Comparison of ENCODE assay signal across 9 mouse cellular contexts in genomic region chr8:115536554-115537346, GRCm38 (mm10).
DNase-seq lines count a peak whose midpoint lies in the region; ATAC-seq and TF ChIP-seq lines count a peak whose summit lies in the region.
"Had no signal": no experiment of that assay in that cellular context is flagged by ENCODE, and none has a peak within 500 bp of the region (broad histone marks: within the 10 kb centered on the region; RNA-seq: fewer than 3 reads in every experiment).

No protein-coding gene starts in this region.

- no peak overlapping the region for H3K4me2 ChIP-seq in heart, embryonic 16.5 days (ENCODE audit: low read depth, low read length)
- peak overlapping the region; percentile 43 for H3K4me2 ChIP-seq in kidney, postnatal 0 days (ENCODE audit: low read length)
- H3K4me2 ChIP-seq: midbrain, embryonic 13.5 days had no signal

- no peaks in the 10 kb centered on the region for H3K36me3 ChIP-seq in heart, embryonic 16.5 days (ENCODE audit: control insufficient read depth, insufficient read depth)
- H3K36me3 ChIP-seq in heart, adult 2 months (ENCODE audit: control insufficient read depth, insufficient read depth, low read length) = no peaks in the 10 kb centered on the region
- no peaks in the 10 kb centered on the region for H3K36me3 ChIP-seq in kidney, postnatal 0 days (ENCODE audit: insufficient read depth, low read length)
- H3K36me3 ChIP-seq: midbrain, embryonic 13.5 days had no signal

- H3K9ac ChIP-seq in heart, embryonic 16.5 days (ENCODE audit: low read length) = no peak overlapping the region
- H3K9ac ChIP-seq in heart, adult 2 months (ENCODE audit: low read depth, low read length) = no peak overlapping the region
- 0 out of 2 replicates have a peak overlapping the region, but pooled peaks have one; percentile 27 for H3K9ac ChIP-seq in kidney, postnatal 0 days (ENCODE audit: low read depth, low read length)
- H3K9ac ChIP-seq: midbrain, embryonic 13.5 days had no signal

- TF ChIP-seq EP300 in heart, adult 2 months (IDR thresholded peaks at IDR 0.05; ENCODE audit: insufficient read depth, low read depth, low read length) = no peak

- in situ Hi-C loops in Patski (cut with MboI; ENCODE audit: low pct_unique_long_range_greater_than_20kb) = loop anchor here (10.0 to 25.0 kb wide), 2 partner anchors 202 to 974 kb away; no protein-coding TSS in a partner anchor

- intact Hi-C loops in heart, adult 2 months (cut with DNase I) = no loop called here

- no peaks in the 10 kb centered on the region for H3K79me2 ChIP-seq in heart, adult 2 months (replicated peaks; ENCODE audit: control insufficient read depth, insufficient read depth, low read length)

- 54% methylated on average over 19 of the region's 19 CpGs for WGBS in heart, embryonic 16.5 days
- WGBS in heart, adult 2 months = 49% methylated on average over 19 of the region's 19 CpGs
- WGBS in kidney, postnatal 0 days = 23% methylated on average over 19 of the region's 19 CpGs

- POLR2A ChIA-PET in Patski (lab: Charles Lee) = interaction anchor here (0.6 to 1.0 kb wide), 2 partner anchors 13 to 1058 kb away, joined by 3 read pairs; no protein-coding TSS in a partner anchor

- no peak overlapping the region for H3K27ac ChIP-seq in heart, embryonic 16.5 days (ENCODE audit: low read length)
- no peak overlapping the region for H3K27ac ChIP-seq in heart, adult 2 months
- no peak overlapping the region for H3K27ac ChIP-seq in kidney, postnatal 0 days
- H3K27ac ChIP-seq: midbrain, embryonic 13.5 days had no signal

- no peak for TF ChIP-seq POLR2A in heart, adult 2 months (IDR thresholded peaks at IDR 0.05; ENCODE audit: insufficient read depth, low read depth, low read length)

- peaks cover 14% of the 10 kb centered on the region for H3K4me1 ChIP-seq in heart, embryonic 16.5 days (ENCODE audit: control insufficient read depth, insufficient read depth, low read length)
- H3K4me1 ChIP-seq in heart, adult 2 months (ENCODE audit: control insufficient read depth, insufficient read depth, low read length) = no peaks in the 10 kb centered on the region
- peaks cover 3% of the 10 kb centered on the region; the same call in 1 of the 2 replicates for H3K4me1 ChIP-seq in kidney, postnatal 0 days (replicated peaks; ENCODE audit: insufficient read depth, low read length)

- H3K4me3 ChIP-seq in heart, embryonic 16.5 days (ENCODE audit: low read length) = no peak overlapping the region
- no peak overlapping the region for H3K4me3 ChIP-seq in heart, adult 2 months
- no peak overlapping the region; the same call in 1 of the 2 replicates for H3K4me3 ChIP-seq in kidney, postnatal 0 days (replicated peaks; ENCODE audit: low read depth, low read length)
- H3K4me3 ChIP-seq: midbrain, embryonic 13.5 days had no signal

- H3K9me3 ChIP-seq in heart, embryonic 16.5 days (replicated peaks; ENCODE audit: control insufficient read depth, low read length) = no peaks in the 10 kb centered on the region
- H3K9me3 ChIP-seq in kidney, postnatal 0 days (replicated peaks; ENCODE audit: low read length) = no peaks in the 10 kb centered on the region
- H3K9me3 ChIP-seq: midbrain, embryonic 13.5 days had no signal

- no peak for TF ChIP-seq CTCF in heart, adult 2 months (IDR thresholded peaks at IDR 0.05)
- TF ChIP-seq CTCF in Patski (IDR thresholded peaks at IDR 0.05) = no peak
- no peak for TF ChIP-seq CTCF in kidney, postnatal 0 days (IDR thresholded peaks at IDR 0.05; ENCODE audit: low read depth)

- ATAC-seq in heart, embryonic 16.5 days (replicated peaks; ENCODE audit: extremely low read depth, insufficient read depth, low FRiP score) = peak; percentile 21; the same call in 1 of the 2 replicates
- peak; percentile 71 for ATAC-seq in Patski
- 0 out of 2 replicates have a peak, but pooled peaks have one; percentile 29 for ATAC-seq in kidney, postnatal 0 days (replicated peaks; ENCODE audit: low FRiP score, low read depth)
- ATAC-seq: midbrain, embryonic 13.5 days had no signal

- CTCF ChIA-PET in Patski (lab: Charles Lee) = interaction anchor here (1.9 kb wide), 1 partner anchor 13 kb away, joined by 7 read pairs; no protein-coding TSS in a partner anchor

- no peaks in the 10 kb centered on the region; the same call in 1 of the 2 replicates for H3K27me3 ChIP-seq in heart, embryonic 16.5 days (ENCODE audit: control insufficient read depth, insufficient read depth, low read length)
- H3K27me3 ChIP-seq in heart, adult 2 months (ENCODE audit: control insufficient read depth, insufficient read depth, low read length) = no peaks in the 10 kb centered on the region
- H3K27me3 ChIP-seq in Patski = no peaks in the 10 kb centered on the region
- H3K27me3 ChIP-seq in kidney, postnatal 0 days (ENCODE audit: insufficient read depth, low read length) = no peaks in the 10 kb centered on the region
- H3K27me3 ChIP-seq: midbrain, embryonic 13.5 days had no signal

- DNase-seq in heart, adult 2 months = no peak
- DNase-seq in 3T3-L1 (ENCODE audit: low read depth, low spot score) (peak; percentile 6), Patski (ENCODE audit: low read depth, low spot score) (peak; percentile 37)
- peak; percentile 66 for DNase-seq in kidney, postnatal 0 days (ENCODE audit: low spot score)
- DNase-seq in natural killer cell, adult 2 months (ENCODE audit: low spot score in 2 of 2) = no peak
- no peak for DNase-seq in thymus, postnatal 25 days
- DNase-seq: thymus, postnatal 4 days had no signal

Comparison
In these comparisons a context has a peak if more than half of its experiments do, and no peak if none do; other contexts are left out.
1. ATAC-seq: peak in every context shown above with its lines; median percentile 71 in Patski; 29 in kidney, postnatal 0 days; 21 in heart, embryonic 16.5 days.
2. DNase-seq: peak in 3T3-L1 (single experiment), Patski (single experiment) and kidney, postnatal 0 days (single experiment); none in heart, adult 2 months (0 of 2), natural killer cell, adult 2 months (0 of 2) and thymus, postnatal 25 days (single experiment).